Mouse (Mus musculus) MEL (cell line): Measurements from ENCODE around the gene Inafm2. TPM values are rescaled to one million over a fixed set of nuclear protein-coding genes. Genes with fewer than 3 reads are reported as not detected.

Experiments used
- DNase-seq: peaks from one replicate; pipeline ENCODE4 v3.0.0; 2011; ENCODE audit warnings: low read depth, low spot score
- H3K27ac ChIP-seq: 2 replicates; pipeline ENCODE4 v1.5.1; 2012; ENCODE audit warnings: low read depth, mild to moderate bottlenecking, control low read depth, low read length, moderate library complexity; ENCODE audit not compliant: control insufficient read depth
- H3K27me3 ChIP-seq, 2 experiments: fragments of 150-350 bp in 1 of 2; sonication (generic) in 1 of 2; 2 replicates each; pipeline ENCODE4 v1.6.1; 2012; ENCODE audit warnings: low read length in 2 of 2, mild to moderate bottlenecking in 2 of 2, improper control_type of control experiment in 1 of 2, moderate library complexity in 1 of 2; ENCODE audit not compliant: insufficient read depth in 2 of 2, control insufficient read depth in 1 of 2
- H3K36me3 ChIP-seq, 2 experiments: 2 replicates each; pipeline ENCODE4 v1.6.1; 2012 to 2014; ENCODE audit warnings: low read length in 2 of 2, improper control_type of control experiment in 1 of 2, inconsistent platforms in 1 of 2, mild to moderate bottlenecking in 1 of 2; ENCODE audit not compliant: insufficient read depth in 2 of 2, control insufficient read depth in 1 of 2
- H3K4me1 ChIP-seq, 2 experiments: fragments of 150-350 bp in 1 of 2; sonication (generic) in 1 of 2; 2 replicates each; pipeline ENCODE4 v1.6.1; 2012; ENCODE audit warnings: low read length in 2 of 2, improper control_type of control experiment in 1 of 2, mild to moderate bottlenecking in 1 of 2; ENCODE audit not compliant: insufficient read depth in 2 of 2, control insufficient read depth in 1 of 2
- H3K4me3 ChIP-seq, 2 experiments: fragments of 150-350 bp in 1 of 2; sonication (generic) in 1 of 2; 2 replicates each; pipeline ENCODE4 v1.5.1; 2012; ENCODE audit warnings: low read depth in 2 of 2, low read length in 2 of 2, mild to moderate bottlenecking in 2 of 2, moderate library complexity in 2 of 2, control low read depth in 1 of 2, improper control_type of control experiment in 1 of 2; ENCODE audit not compliant: control insufficient read depth in 1 of 2, insufficient read depth in 1 of 2
- H3K79me2 ChIP-seq: 2 replicates; pipeline ENCODE4 v1.6.1; 2012; ENCODE audit warnings: mild to moderate bottlenecking, low read length, moderate library complexity; ENCODE audit not compliant: control insufficient read depth, poor library complexity, insufficient read depth
- H3K9ac ChIP-seq: 2 replicates; pipeline ENCODE4 v1.6.1; 2012; ENCODE audit warnings: low read depth, mild to moderate bottlenecking, control low read depth, low read length, moderate library complexity; ENCODE audit not compliant: control insufficient read depth, poor library complexity, severe bottlenecking
- H3K9me3 ChIP-seq: fragments of 150-350 bp; sonication (generic); replicated peaks from 2 replicates; pipeline ENCODE4 v1.6.1; 2012; ENCODE audit warnings: mild to moderate bottlenecking, low read length, improper control_type of control experiment, moderate library complexity; ENCODE audit not compliant: insufficient read depth
- CHD2 ChIP-seq: IDR thresholded peaks from 2 replicates; pipeline ENCODE4 v1.6.1; 2011; ENCODE audit warnings: low read length, improper control_type of control experiment
- EP300 ChIP-seq, 2 experiments: IDR thresholded peaks; 2 replicates each; pipeline ENCODE4 v1.6.1; 2011; ENCODE audit warnings: improper control_type of control experiment in 2 of 2, low read length in 2 of 2, low read depth in 1 of 2, mild to moderate bottlenecking in 1 of 2
- ETS1 ChIP-seq: IDR thresholded peaks from 2 replicates; pipeline ENCODE4 v1.6.1; 2012; ENCODE audit warnings: low read depth, mild to moderate bottlenecking, inconsistent platforms, low read length, improper control_type of control experiment, moderate library complexity
- MAX ChIP-seq: IDR thresholded peaks from 2 replicates; pipeline ENCODE4 v1.6.1; 2011; ENCODE audit warnings: low read length, improper control_type of control experiment
- MAZ ChIP-seq: IDR thresholded peaks from 2 replicates; pipeline ENCODE4 v1.6.1; 2012; ENCODE audit warnings: low read depth, mild to moderate bottlenecking, inconsistent platforms, low read length, improper control_type of control experiment
- MEF2A ChIP-seq: IDR thresholded peaks from 2 replicates; pipeline ENCODE4 v1.6.1; 2014; ENCODE audit warnings: low read depth, mild to moderate bottlenecking, inconsistent platforms, low read length, improper control_type of control experiment; ENCODE audit not compliant: poor library complexity, insufficient replicate concordance, severe bottlenecking; ENCODE audit errors: extremely low read depth
- MYC ChIP-seq: IDR thresholded peaks from 2 replicates; pipeline ENCODE4 v1.6.1; 2011; ENCODE audit warnings: low read depth, mild to moderate bottlenecking, low read length, improper control_type of control experiment, moderate library complexity
- NELFE ChIP-seq: IDR thresholded peaks from 2 replicates; pipeline ENCODE4 v1.6.1; 2011; ENCODE audit warnings: low read depth, low read length, improper control_type of control experiment
- POLR2A ChIP-seq, 2 experiments: IDR thresholded peaks; 2 replicates each; pipeline ENCODE4 v1.6.1; 2011 to 2012; ENCODE audit warnings: low read length in 2 of 2, mild to moderate bottlenecking in 2 of 2, control low read depth in 1 of 2, improper control_type of control experiment in 1 of 2, low read depth in 1 of 2, moderate library complexity in 1 of 2; ENCODE audit not compliant: control insufficient read depth in 1 of 2, insufficient read depth in 1 of 2, poor library complexity in 1 of 2
- POLR2AphosphoS2 ChIP-seq: IDR thresholded peaks from 2 replicates; pipeline ENCODE4 v1.6.1; 2011; ENCODE audit warnings: low read length, improper control_type of control experiment
- TCF12 ChIP-seq: IDR thresholded peaks from 2 replicates; pipeline ENCODE4 v1.6.1; 2014; ENCODE audit warnings: low read depth, mild to moderate bottlenecking, inconsistent platforms, low read length, improper control_type of control experiment, moderate library complexity
- UBTF ChIP-seq: IDR thresholded peaks from 2 replicates; pipeline ENCODE4 v1.6.1; 2012; ENCODE audit warnings: low read depth, mild to moderate bottlenecking, inconsistent platforms, low read length, improper control_type of control experiment, moderate library complexity, borderline replicate concordance; ENCODE audit not compliant: insufficient read depth
- USF2 ChIP-seq, 2 experiments: IDR thresholded peaks; 2 replicates each; pipeline ENCODE4 v1.6.1; 2011 to 2012; ENCODE audit warnings: improper control_type of control experiment in 2 of 2, low read length in 2 of 2, borderline replicate concordance in 1 of 2, inconsistent platforms in 1 of 2, low read depth in 1 of 2, mild to moderate bottlenecking in 1 of 2; ENCODE audit not compliant: insufficient read depth in 1 of 2
- ZKSCAN1 ChIP-seq: IDR thresholded peaks from 2 replicates; pipeline ENCODE4 v1.6.1; 2012; ENCODE audit warnings: low read depth, mild to moderate bottlenecking, inconsistent platforms, low read length, improper control_type of control experiment, moderate library complexity
- polyA plus RNA-seq, 2 experiments: library from polyadenylated mRNA; stranded (reverse) in 1 of 2; unstranded in 1 of 2; fragments of >175 nt in 1 of 2; fragments of >200 nt in 1 of 2; gene quantifications; 2 replicates each; pipeline versions ENCODE4 v1.2.1 to v1.2.4; 2012; ENCODE audit warnings: low replicate concordance in 2 of 2, low read depth in 1 of 2; ENCODE audit not compliant: insufficient read length in 2 of 2, insufficient read depth in 1 of 2, missing spikeins in 1 of 2
- total RNA-seq: library from RNA; depleted of rRNA; stranded (reverse); fragments of 300-350 nt; gene quantifications from 2 replicates; pipeline ENCODE4 v1.2.3, GENCODE M21; 2012

Inafm2 gene
- total and polyA plus RNA-seq, 3 experiments = 8.6 to 14.5 TPM; not detected in 1

DNA sequence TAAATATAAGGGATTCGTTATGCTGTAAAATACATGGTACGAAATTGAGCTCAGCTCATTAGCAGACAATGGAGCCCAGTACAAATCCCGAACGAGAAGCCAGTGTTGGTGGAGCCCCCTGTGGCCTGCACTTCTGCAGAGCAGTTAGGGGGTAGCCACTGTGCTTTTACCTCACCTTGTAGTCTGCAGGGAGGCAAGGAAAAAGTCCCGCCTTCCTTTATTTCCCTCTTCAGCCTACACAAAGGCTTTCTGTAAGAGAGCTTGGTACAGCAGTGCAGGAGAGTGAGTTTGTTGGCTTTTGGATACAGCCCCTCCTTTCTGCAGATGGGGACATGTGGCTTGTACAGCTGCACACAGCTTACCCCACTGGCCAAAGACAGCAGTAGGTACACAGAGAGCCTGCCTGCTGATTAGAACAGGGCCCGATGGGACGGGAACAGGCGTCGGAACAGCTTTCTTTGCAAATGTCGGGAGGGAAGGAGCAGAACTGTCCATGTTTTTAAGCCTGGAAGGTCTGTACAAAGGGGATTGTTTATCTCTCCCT is 3.9 kb downstream of the Inafm2 start:
- DNase-seq = no peak
- Histone ChIP-seq H3K36me3 (peaks cover 3 to 30% of the 10 kb centered on the region in 2 experiments; a peak in 3 of 4 replicates), H3K4me1 (peaks cover 4 to 22% of the 10 kb centered on the region in 2 experiments)

DNA sequence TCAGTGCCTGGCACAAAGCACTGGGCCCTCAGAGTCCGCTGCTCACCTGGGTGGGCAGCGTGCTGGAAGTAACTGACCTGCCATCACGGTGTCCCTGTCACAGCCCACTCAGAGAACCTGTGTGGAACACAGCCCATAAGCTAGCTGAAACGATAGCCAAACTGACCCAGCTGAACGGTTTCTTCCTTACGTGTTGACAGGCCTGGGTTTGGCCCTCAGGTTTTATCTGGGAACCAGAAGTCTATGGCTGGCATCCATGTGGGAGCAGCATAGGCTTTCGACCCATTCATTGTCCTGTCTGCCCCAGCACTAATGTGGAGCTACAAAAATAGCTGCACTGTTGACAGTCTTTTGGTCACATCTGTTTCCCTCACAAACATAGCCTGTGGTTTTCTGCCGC is 4.9 kb downstream of the Inafm2 start:
- H3K36me3 ChIP-seq = peaks cover 3 to 30% of the 10 kb centered on the region in 2 experiments; a peak in 3 of 4 replicates
- H3K4me1 ChIP-seq = peaks cover 4 to 16% of the 10 kb centered on the region in 2 experiments
- peaks cover 25% of the 10 kb centered on the region for H3K79me2 ChIP-seq
- no peak for DNase-seq
- no peaks in the 10 kb centered on the region for H3K9me3 ChIP-seq
- H3K9ac ChIP-seq = no peak overlapping the region
- H3K4me3 ChIP-seq = no peak overlapping the region
- no peak for TF ChIP-seq ETS1
- no peak for TF ChIP-seq TCF12
- TF ChIP-seq ZKSCAN1 = no peak
- TF ChIP-seq UBTF = no peak
- no peak for TF ChIP-seq CHD2
- TF ChIP-seq POLR2AphosphoS2 = no peak
- TF ChIP-seq MYC = no peak
- TF ChIP-seq MAZ = no peak
- no peak for TF ChIP-seq POLR2A (IDR thresholded peaks at IDR 0.05; ENCODE audit: control insufficient read depth in 1 of 2, insufficient read depth in 1 of 2, low read depth in 1 of 2, low read length in 2 of 2, poor library complexity in 1 of 2)
- no peaks in the 10 kb centered on the region for H3K27me3 ChIP-seq
- no peak overlapping the region for H3K27ac ChIP-seq

More for the DNA sequence above, 3.9 kb downstream of the Inafm2 start:
- Histone ChIP-seq H3K9ac (no peak overlapping the region), H3K4me3 (no peak overlapping the region), H3K9me3 (no peaks in the 10 kb centered on the region), H3K27me3 (no peaks in the 10 kb centered on the region), H3K27ac (no peak overlapping the region), H3K79me2 (peaks cover 25% of the 10 kb centered on the region)
- TF ChIP-seq MYC (no peak), CHD2 (no peak), MEF2A (no peak), NELFE (no peak), ETS1 (no peak), USF2 (IDR thresholded peaks at IDR 0.05; ENCODE audit: borderline replicate concordance in 1 of 2, insufficient read depth in 1 of 2, low read depth in 1 of 2, low read length in 2 of 2) (no peak), UBTF (no peak), POLR2AphosphoS2 (no peak), EP300 (IDR thresholded peaks at IDR 0.05; ENCODE audit: low read depth in 1 of 2, low read length in 2 of 2) (no peak), MAX (no peak)
